Mouse (Mus musculus) E14TG2a.4 (cell line): ENCODE measurements at regions not wholly inside any gene's neighbourhood (a gene's known extent, or its start where the extent isn't known, plus 50 kb on each side); places are given as distances from the start of the nearest gene placed in this dataset.

Source experiments
- CTCF ChIP-seq: conservative IDR thresholded peaks from 2 replicates; pipeline ENCODE4 v1.5.1; 2014; ENCODE audit warnings: low read length
- NANOG ChIP-seq: IDR thresholded peaks from 2 replicates; pipeline ENCODE4 v1.6.1; 2014; ENCODE audit warnings: borderline replicate concordance, low read length, mixed read lengths
- POU5F1 ChIP-seq: IDR thresholded peaks from 2 replicates; pipeline ENCODE4 v1.6.1; 2014; ENCODE audit warnings: low read length, borderline replicate concordance

- TF ChIP-seq CTCF (no peak), POU5F1 (no peak), NANOG (no peak)
Observed at GRCm38 (mm10) chr17:83915034-83915433, 67.3 kb upstream of the Haao start.
